Mouse (Mus musculus): Measurements from ENCODE around the gene Ccdc71. TPM values are rescaled to one million over a fixed set of nuclear protein-coding genes. Genes with fewer than 3 reads are reported as not detected.
A peak's percentile ranks its signal among the peaks of the same experiment; 100 is the strongest.

Gene Ccdc71
- 10 to 100 TPM; 31.3 to 44.6 TPM for total RNA-seq (2021)
- long read RNA-seq, experiment 1, transcript Ccdc71-201 (2 exons, 3,092 nt): major isoform, 7 of 8 reads
- long read RNA-seq, experiment 1, partial matches to known transcripts: 0 of 8 reads
- long read RNA-seq, experiment 1, other reads (novel, unspliced or antisense): 1 of 8 reads
- long read RNA-seq, experiment 2, transcript Ccdc71-201 (2 exons, 3,092 nt): major isoform, 5 of 5 reads
- long read RNA-seq, experiment 2, partial matches to known transcripts: 0 of 5 reads
- long read RNA-seq, experiment 2, other reads (novel, unspliced or antisense): 0 of 5 reads

DNA sequence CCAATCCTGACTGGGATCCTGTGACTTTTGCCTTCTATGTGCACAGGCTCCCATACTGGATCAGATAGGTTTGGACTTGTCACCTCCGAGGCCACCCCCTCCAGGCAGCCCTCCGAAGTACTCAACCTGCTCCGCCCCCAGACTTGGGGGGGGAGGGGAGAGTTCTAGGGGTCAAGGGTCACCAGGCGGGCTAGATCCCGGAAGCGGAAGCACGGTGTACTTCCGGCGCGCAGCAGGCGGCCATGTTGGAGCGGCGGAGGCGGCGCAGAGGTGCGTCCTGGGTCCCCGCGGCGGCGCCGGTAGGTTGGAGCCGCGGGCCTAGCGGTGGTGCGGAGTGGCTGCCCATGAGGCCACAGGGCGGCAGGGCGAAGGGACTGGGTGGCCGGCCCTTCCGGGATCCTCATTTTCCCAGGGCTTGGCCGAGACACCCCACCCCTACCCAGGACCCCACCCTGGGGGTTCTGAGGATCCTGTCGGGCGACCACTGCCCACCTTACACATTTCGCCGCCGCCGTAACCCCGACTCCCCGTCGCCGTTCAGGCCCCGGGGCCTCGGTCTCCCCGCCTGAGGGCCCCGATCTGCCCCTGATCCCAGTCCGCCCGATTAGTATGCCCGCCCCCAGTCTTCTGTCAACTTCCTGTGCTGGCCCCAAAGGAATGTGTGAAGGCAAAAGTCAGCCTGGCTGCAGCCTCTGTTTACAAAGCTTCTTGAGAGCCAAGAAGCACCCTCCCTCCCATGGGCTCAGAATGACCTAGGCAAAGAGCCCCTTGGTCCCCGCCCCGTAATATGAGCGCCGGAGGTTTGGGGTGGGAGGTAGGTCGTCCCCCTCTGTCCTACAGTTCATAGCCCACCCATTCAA, at the start of gene Ccdc71:
Ccdc71 (plus strand) TSS at position 209 of the 860 bp plus-strand sequence.
- intact Hi-C loops (cut with DNase I): no loop called here
- peak; percentile 87 to 88 for DNase-seq (ENCODE audit: extremely low spot score in 1 of 2, low spot score in 2 of 2)
- peak; percentile 3 for TF ChIP-seq CTCF (IDR thresholded peaks at IDR 0.05)
- Histone ChIP-seq H3K27ac (peak within 1 kb of the TSS; percentile 94), H3K4me3 (peak within 1 kb of the TSS; percentile 75)

DNA sequence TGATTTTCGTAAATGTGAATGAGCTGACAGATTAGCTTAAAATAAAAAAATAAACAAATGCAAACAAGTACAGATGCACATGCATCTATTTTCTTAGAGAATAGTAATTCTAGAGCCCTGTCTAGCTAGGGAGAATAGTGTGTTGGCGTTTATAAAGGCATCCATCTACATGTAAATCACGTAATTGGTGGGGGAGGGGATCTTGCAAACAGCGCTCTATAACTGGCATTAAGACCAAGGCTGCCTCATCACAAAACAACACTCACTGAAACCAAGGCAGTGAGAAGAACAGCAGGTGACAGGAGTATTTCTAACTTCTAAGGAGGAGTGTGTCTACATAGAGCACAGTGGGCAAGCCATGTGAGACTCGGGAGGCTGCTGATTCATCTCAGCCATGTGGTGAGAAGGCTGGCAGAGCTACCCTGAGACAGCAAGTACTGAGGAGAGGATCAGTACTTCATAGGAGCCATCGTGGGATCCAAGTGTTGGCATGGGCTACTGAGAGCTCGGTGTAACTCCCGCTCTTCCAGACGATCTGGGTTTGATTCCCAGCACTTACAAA, 48.9 kb upstream of the Ccdc71 start:
- Histone ChIP-seq H3K4me3 (no peak overlapping the region), H3K27ac (no peak overlapping the region)
- intact Hi-C loops (cut with DNase I): loop anchor here (1.0 to 2.0 kb wide), 2 partner anchors 10 to 29 kb away; no protein-coding TSS in a partner anchor
- TF ChIP-seq CTCF (IDR thresholded peaks at IDR 0.05): no peak
- DNase-seq (ENCODE audit: extremely low spot score in 1 of 2, low spot score in 2 of 2): peak; percentile 42 to 62

DNA sequence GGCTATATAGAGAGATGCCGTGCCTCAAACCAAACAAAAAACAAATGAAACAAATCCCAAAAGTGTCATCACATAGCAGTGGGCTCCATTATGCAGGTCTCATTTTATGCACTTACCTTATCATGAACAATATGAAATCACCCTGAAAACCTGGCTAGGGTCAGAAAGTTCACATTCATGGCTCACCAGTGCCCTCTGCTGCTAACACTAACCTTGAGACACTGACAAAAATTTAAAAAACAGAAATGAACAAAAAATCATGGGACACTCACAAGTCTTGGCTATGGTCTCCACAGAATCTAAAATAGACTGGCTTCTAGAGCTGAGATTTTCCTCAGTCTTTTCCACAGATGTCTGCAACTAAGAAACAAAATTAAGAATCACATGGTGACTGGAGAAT, 48.1 kb upstream of the Ccdc71 start:
- Histone ChIP-seq H3K4me3 (no peak overlapping the region), H3K27ac (no peak overlapping the region)
- intact Hi-C loops (cut with DNase I): no loop called here
- DNase-seq (ENCODE audit: extremely low spot score in 1 of 2, low spot score in 2 of 2): no peak
- peak; percentile 57 for TF ChIP-seq CTCF (IDR thresholded peaks at IDR 0.05)

DNA sequence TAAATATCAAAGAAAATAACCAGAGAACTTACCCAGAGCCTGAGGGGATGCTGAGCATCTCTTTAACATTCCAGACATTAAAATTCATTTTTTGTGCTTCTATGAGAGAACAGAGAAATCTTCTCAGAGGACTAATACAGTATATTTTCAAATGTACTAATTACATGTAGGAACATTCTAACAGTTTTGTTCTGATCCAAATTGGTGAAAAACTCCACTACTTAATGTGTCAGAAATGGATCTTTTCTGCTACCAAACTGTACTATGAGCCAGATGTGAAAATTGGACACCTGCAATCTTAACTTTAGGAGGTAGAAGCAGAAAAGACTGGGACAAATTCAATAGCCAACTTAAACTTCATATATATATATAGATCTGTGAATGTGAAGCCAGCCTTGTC, 31.9 kb upstream of the Ccdc71 start, which contains the start of gene Ccdc36:
Ccdc36 (minus strand) TSS at position 101 of the 400 bp plus-strand sequence.
- H3K27ac ChIP-seq: no peak within 1 kb of the TSS
- no peak within 1 kb of the TSS for H3K4me3 ChIP-seq
- intact Hi-C loops (cut with DNase I): no loop called here
- no peak for DNase-seq (ENCODE audit: extremely low spot score in 1 of 2, low spot score in 2 of 2)
- TF ChIP-seq CTCF (IDR thresholded peaks at IDR 0.05): no peak

DNA sequence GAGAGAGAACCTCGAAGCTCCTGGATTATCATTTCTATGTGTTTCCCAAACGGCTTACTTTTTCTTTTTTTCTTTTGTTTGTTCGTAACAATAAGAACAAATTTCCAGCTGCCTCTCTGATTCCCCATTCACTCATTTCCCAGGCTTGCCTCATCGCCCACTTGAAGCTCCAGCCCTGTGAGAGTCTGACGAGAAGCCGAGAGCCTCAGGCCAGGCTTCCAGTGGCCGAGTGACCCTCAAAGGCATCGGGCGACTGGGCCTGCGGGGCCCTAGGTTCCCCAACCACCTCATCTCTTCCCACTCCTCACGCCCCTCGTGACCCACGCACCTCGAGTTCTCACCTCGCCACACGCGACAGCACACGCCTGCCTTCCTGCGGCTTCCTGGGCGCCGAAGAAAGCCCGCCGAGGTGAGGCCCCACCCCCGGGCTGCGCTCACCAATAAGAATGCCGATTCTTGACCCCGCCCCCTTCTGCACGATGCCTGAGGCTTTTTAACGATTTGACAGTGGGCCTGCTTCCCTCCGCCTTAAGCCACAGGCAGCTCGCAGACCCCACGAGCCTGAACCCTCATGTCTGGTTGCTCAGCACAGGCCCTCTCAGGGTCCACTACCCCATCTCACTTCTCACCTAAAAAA, 28.8 kb upstream of the Ccdc71 start:
- Histone ChIP-seq H3K4me3 (no peak overlapping the region), H3K27ac (no peak overlapping the region)
- TF ChIP-seq CTCF (IDR thresholded peaks at IDR 0.05): no peak
- DNase-seq (ENCODE audit: extremely low spot score in 1 of 2, low spot score in 2 of 2): no peak
- intact Hi-C loops (cut with DNase I): no loop called here

DNA sequence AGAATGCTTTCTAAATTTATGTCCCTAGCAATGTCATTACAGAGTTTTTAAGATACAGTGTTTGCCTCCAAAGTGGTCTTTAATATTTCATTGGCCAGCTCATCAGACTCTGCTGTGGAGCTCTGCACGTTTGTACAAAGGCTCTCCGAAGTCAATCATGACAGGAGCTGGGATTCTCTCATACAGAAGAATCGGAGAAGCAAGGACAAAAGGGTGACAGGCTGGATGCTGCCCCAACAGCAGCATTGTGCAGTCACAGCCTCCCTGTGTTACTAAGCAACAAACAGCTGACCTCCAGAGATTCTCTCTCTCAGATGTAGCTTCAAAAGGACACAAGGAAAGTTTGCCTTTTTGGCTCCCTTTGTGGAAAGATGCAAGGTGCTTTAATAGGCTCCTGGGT, 24.1 kb upstream of the Ccdc71 start, which contains the start of gene BC048562:
BC048562 (plus strand) TSS at position 301 of the 400 bp plus-strand sequence.
- Histone ChIP-seq H3K4me3 (no peak within 1 kb of the TSS), H3K27ac (no peak within 1 kb of the TSS)

DNA sequence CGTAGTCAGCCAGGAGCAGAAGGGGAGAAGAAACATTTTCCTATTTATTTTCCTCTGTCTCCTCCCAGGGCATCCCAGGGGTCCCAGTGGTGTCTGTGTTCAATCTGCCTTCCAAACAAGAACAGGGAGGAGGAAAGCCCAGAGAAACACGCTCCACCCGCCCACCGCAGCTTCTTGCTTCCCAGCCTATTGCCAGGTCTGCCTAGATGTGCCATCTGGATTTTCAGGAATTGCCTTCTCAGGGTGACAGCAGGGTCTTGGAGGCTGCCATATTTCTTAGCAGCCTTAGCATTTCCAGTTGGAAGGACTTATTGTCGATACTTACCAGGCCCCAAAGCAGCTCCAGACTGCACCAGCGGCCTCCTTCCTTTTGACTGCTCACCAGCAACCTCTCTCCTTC, 21.2 kb upstream of the Ccdc71 start:
- Histone ChIP-seq H3K27ac (no peak overlapping the region), H3K4me3 (no peak overlapping the region)
- peak in 1 of 2 experiments; percentile 18 for DNase-seq (ENCODE audit: extremely low spot score in 1 of 2, low spot score in 2 of 2)
- intact Hi-C loops (cut with DNase I): no loop called here
- TF ChIP-seq CTCF (IDR thresholded peaks at IDR 0.05): no peak

More for the DNA sequence above, 24.1 kb upstream of the Ccdc71 start, which contains the start of gene BC048562:
- TF ChIP-seq CTCF (IDR thresholded peaks at IDR 0.05): no peak
- intact Hi-C loops (cut with DNase I): no loop called here
- DNase-seq (ENCODE audit: extremely low spot score in 1 of 2, low spot score in 2 of 2): no peak

DNA sequence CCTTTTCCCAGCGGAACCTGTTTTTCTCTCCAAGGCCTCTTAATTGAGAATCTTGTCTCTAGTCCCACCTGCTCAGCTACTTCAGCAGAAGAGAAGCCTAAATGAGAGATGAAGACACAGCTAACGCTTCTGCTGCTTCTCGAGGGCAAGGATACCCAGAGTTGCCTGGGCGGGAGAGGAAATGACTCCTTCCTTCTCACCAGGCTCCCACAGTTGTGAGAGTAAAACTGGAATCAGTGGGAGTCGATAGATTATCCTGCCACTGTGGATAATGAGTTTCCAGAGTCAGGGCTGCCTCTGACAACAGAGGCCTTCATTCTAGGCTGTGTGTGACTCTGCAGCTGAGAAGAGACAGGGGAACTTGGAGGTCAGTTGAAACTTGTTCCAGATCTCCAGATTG, 19.8 kb upstream of the Ccdc71 start:
- intact Hi-C loops (cut with DNase I): loop anchor here (2.0 kb wide), 2 partner anchors 30 to 38 kb away; no protein-coding TSS in a partner anchor
- DNase-seq (ENCODE audit: extremely low spot score in 1 of 2, low spot score in 2 of 2): no peak

DNA sequence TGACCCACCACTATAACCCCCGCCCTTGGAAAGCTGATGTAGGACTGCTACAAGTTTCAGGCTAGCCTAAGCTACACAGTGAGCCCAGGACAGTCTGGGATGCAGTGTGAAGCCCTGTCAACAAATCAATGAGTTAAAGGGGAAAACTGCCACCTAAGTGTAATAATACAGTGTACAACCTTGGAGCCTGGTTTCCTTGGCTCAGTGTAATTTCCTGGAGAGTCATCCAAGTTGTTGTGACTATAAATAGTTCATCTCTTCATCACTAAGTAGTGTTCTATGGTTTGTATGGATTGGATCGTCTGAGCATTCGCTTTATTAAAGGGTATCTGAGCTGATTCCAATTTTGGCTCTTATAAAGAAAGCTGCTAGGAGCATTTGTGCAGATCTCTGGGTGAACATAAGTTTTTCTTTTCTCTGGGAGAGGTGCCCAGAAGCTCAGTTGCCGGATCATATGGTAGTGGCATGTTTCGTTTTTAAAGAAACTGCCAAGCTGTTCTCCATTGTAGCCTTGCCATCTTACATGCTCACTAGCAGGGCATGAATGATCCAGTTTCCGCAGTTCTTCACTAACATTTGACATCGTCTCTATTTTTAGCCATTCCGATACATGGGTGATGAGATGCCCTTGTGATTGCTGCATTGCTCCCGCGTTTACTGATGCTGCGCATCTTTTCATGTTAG, 18.9 kb upstream of the Ccdc71 start:
- intact Hi-C loops (cut with DNase I): loop anchor here (2.0 kb wide), 2 partner anchors 31 to 39 kb away; no protein-coding TSS in a partner anchor

More for the DNA sequence above, 19.8 kb upstream of the Ccdc71 start:
- Histone ChIP-seq H3K27ac (peak overlapping the region; percentile 42), H3K4me3 (no peak overlapping the region)
- TF ChIP-seq CTCF (IDR thresholded peaks at IDR 0.05): no peak

DNA sequence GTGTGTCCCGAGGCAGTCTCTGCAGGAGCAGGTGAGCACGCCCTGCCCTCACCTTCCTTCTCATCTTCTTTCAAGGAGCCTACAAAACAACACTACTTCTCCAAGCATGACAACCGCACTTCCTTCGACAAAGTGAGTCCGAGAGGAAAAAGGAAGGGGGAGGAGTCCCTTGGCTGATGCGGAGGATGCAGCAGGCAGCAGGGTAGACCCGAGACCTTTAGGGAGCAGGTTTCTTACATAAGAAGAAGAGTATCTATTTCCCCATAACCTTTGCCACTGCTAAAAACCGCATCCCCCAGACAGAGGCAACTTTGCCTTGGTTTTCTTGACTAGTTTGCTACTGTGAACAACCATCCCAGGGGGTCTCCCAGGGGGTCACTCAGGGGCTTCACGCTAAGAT, 15.2 kb upstream of the Ccdc71 start:
- DNase-seq (ENCODE audit: extremely low spot score in 1 of 2, low spot score in 2 of 2): no peak
- no peak overlapping the region for H3K4me3 ChIP-seq
- intact Hi-C loops (cut with DNase I): no loop called here
- H3K27ac ChIP-seq: no peak overlapping the region
- TF ChIP-seq CTCF (IDR thresholded peaks at IDR 0.05): no peak

More for the DNA sequence above, 18.9 kb upstream of the Ccdc71 start:
- TF ChIP-seq CTCF (IDR thresholded peaks at IDR 0.05): no peak
- DNase-seq (ENCODE audit: extremely low spot score in 1 of 2, low spot score in 2 of 2): no peak
- Histone ChIP-seq H3K27ac (peak overlapping the region; percentile 42), H3K4me3 (no peak overlapping the region; the same call in 1 of the 2 replicates)

DNA sequence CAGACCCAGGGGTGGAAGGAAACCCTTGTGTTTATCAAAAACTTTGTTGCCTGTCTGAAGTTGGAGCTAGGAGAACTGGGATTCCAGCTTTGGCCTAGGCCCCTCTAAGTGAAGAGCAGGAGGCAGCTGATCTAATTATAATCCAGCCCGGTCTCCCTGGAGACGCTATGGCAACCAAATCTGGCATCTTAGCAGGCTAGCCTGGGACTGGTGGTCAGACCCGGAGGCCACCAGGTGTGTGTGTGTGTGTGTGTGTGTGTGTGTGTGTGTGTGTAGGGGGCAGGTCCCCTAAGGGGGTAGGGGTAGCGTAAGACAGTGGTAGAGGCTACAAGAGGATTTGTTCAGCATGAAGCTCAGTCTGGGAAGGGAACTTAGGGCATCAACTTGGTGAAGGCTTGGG, 10.5 kb upstream of the Ccdc71 start:
- intact Hi-C loops (cut with DNase I): no loop called here
- H3K27ac ChIP-seq: peak overlapping the region; percentile 67
- DNase-seq (ENCODE audit: extremely low spot score in 1 of 2, low spot score in 2 of 2): peak; percentile 59 to 62
- no peak for TF ChIP-seq CTCF (IDR thresholded peaks at IDR 0.05)
- H3K4me3 ChIP-seq: peak overlapping the region; percentile 20
